Mouse (Mus musculus) adipocyte (in vitro differentiated cells): ENCODE results near the gene Duoxa2.

ENCODE experiments used
- DNase-seq: peaks from one replicate; pipeline ENCODE4 v3.0.0-alpha.2; 2016; ENCODE audit warnings: low spot score

Duoxa2 gene

GRCm38 (mm10) chr2:122298596-122299490 is at the start of gene Duoxa2:
TSS of gene Duoxa2 (plus strand) at chr2:122298900.
- DNase-seq, result no peak

GRCm38 (mm10) chr2:122255997-122256396 is 42.7 kb upstream of the Duoxa2 start:
- no peak for DNase-seq

- DNase-seq, result no peak
These were observed 38.0 kb upstream of the Duoxa2 start for GRCm38 (mm10) chr2:122260729-122261128.

- DNase-seq, result no peak
These were observed 34.0 kb upstream of the Duoxa2 start for GRCm38 (mm10) chr2:122264690-122265089.

- peak; percentile 74 for DNase-seq
These were observed 32.1 kb upstream of the Duoxa2 start for GRCm38 (mm10) chr2:122266407-122267193.

GRCm38 (mm10) chr2:122278769-122279168 is 19.9 kb upstream of the Duoxa2 start:
- no peak for DNase-seq

- no peak for DNase-seq
These were observed 14.6 kb upstream of the Duoxa2 start for GRCm38 (mm10) chr2:122284091-122284490.

- DNase-seq, result no peak
These were observed 12.6 kb upstream of the Duoxa2 start for GRCm38 (mm10) chr2:122286137-122286536.

- no peak for DNase-seq
These were observed 3.8 kb upstream of the Duoxa2 start for GRCm38 (mm10) chr2:122294916-122295315.

GRCm38 (mm10) chr2:122297271-122298095 is 1.2 kb upstream of the Duoxa2 start:
- no peak for DNase-seq

GRCm38 (mm10) chr2:122298096-122298499 is 602 bp upstream of the Duoxa2 start, which contains the start of gene Duox2:
TSS of gene Duox2 (minus strand) at chr2:122298449.
- DNase-seq, result no peak

GRCm38 (mm10) chr2:122299911-122300655 is 1.4 kb downstream of the Duoxa2 start:
- DNase-seq, result no peak

GRCm38 (mm10) chr2:122300656-122301020 is 1.9 kb downstream of the Duoxa2 start:
- DNase-seq, result no peak

- DNase-seq, result no peak
These were observed 2.6 kb downstream of the Duoxa2 start for GRCm38 (mm10) chr2:122301081-122301920.

GRCm38 (mm10) chr2:122301921-122302573 is 3.3 kb downstream of the Duoxa2 start:
- DNase-seq, result no peak

- peak; percentile 66 for DNase-seq
These were observed 4.0 kb downstream of the Duoxa2 start for GRCm38 (mm10) chr2:122302574-122303241.

- DNase-seq, result no peak
These were observed 5.8 kb downstream of the Duoxa2 start for GRCm38 (mm10) chr2:122304544-122304943.

GRCm38 (mm10) chr2:122305097-122305892 is 6.6 kb downstream of the Duoxa2 start:
- DNase-seq, result no peak
